Mouse (Mus musculus) intestine, embryonic 14.5 days (tissue): ENCODE results near the gene B230118H07Rik. TPM values are rescaled to one million over a fixed set of nuclear protein-coding genes. Genes with fewer than 3 reads are reported as not detected.

Experiments
- ATAC-seq: fragments of 200-750 bp; cut with Nextera tagmentation; replicated peaks from 2 replicates; pipeline ENCODE4 v1.8.0; 2017; ENCODE audit warnings: low read depth, moderate number of reproducible peaks, moderate TSS enrichment, moderate library complexity; ENCODE audit not compliant: low FRiP score, low TSS enrichment
- DNase-seq: peaks from one replicate; pipeline ENCODE4 v3.0.0-alpha.2; 2018; ENCODE audit warnings: low spot score
- H3K27ac ChIP-seq: fragments of 300-500 bp; sonication (generic); 2 replicates; pipeline ENCODE4 v1.5.1; 2014; ENCODE audit warnings: low read depth, mild to moderate bottlenecking, control low read depth
- H3K27me3 ChIP-seq: fragments of 300-500 bp; sonication (generic); replicated peaks from 2 replicates; pipeline ENCODE4 v1.6.1; 2014; ENCODE audit warnings: low read length, control low read depth; ENCODE audit not compliant: control insufficient read depth, insufficient read depth
- H3K36me3 ChIP-seq: fragments of 300-500 bp; sonication (generic); 2 replicates; pipeline ENCODE4 v1.6.1; 2014; ENCODE audit warnings: low read length, control low read depth; ENCODE audit not compliant: control insufficient read depth, insufficient read depth
- H3K4me1 ChIP-seq: fragments of 300-500 bp; sonication (generic); replicated peaks from 2 replicates; pipeline ENCODE4 v1.6.1; 2014; ENCODE audit warnings: low read length, control low read depth, mixed read lengths; ENCODE audit not compliant: control insufficient read depth, insufficient read depth
- H3K4me2 ChIP-seq: fragments of 300-500 bp; sonication (generic); 2 replicates; pipeline ENCODE4 v1.6.1; 2014; ENCODE audit warnings: low read length
- H3K4me3 ChIP-seq: fragments of 300-500 bp; sonication (generic); 2 replicates; pipeline ENCODE4 v1.5.1; 2014; ENCODE audit warnings: low read depth, low read length, control low read depth, mixed read lengths
- H3K9ac ChIP-seq: fragments of 300-500 bp; sonication (generic); 2 replicates; pipeline ENCODE4 v1.6.1; 2014; ENCODE audit warnings: mild to moderate bottlenecking, low read length
- H3K9me3 ChIP-seq: fragments of 300-500 bp; sonication (generic); 2 replicates; pipeline ENCODE4 v1.6.1; 2016; ENCODE audit warnings: low read length, control low read depth; ENCODE audit not compliant: control insufficient read depth
- WGBS: fragments of 180-500 bp; shearing (Covaris S2); extraction: QIAGEN DNeasy Blood & Tissue Kit; methylation state at CpG from one replicate; pipeline ENCODE4 v1.1.7; 2014; 5-methylcytosine and 5-hydroxymethylcytosine counted together
- polyA plus RNA-seq: library from polyadenylated mRNA; unstranded; fragments of >200 nt; fragmentation: Nextera tagmentation; extraction: Ambion mirVana; gene quantifications from 2 replicates; pipeline ENCODE4 v1.2.1, GENCODE M21; 2014

B230118H07Rik gene
- polyA plus RNA-seq, 1 experiment from 2014 or later: 52.3 TPM

- Histone ChIP-seq H3K4me1 (0 out of 2 replicates have a peak, but pooled peaks cover 2% of the 10 kb centered on the region), H3K9ac (no peak overlapping the region), H3K4me2 (no peak overlapping the region), H3K27ac (no peak overlapping the region), H3K36me3 (peaks cover 10% of the 10 kb centered on the region; the same call in 1 of the 2 replicates), H3K27me3 (no peaks in the 10 kb centered on the region), H3K4me3 (no peak overlapping the region), H3K9me3 (no peaks in the 10 kb centered on the region)
- WGBS: 80% methylated on average over 3 of the region's 3 CpGs
- no peak for DNase-seq
- ATAC-seq: no peak
These were observed 67.9 kb downstream of the B230118H07Rik start for GRCm38 (mm10) chr2:101581418-101581817.

- ATAC-seq (no peak), DNase-seq (no peak)
- Histone ChIP-seq H3K4me2 (no peak overlapping the region), H3K27me3 (no peaks in the 10 kb centered on the region), H3K4me1 (0 out of 2 replicates have a peak, but pooled peaks cover 3% of the 10 kb centered on the region), H3K9me3 (no peaks in the 10 kb centered on the region), H3K4me3 (no peak overlapping the region), H3K9ac (no peak overlapping the region), H3K27ac (no peak overlapping the region), H3K36me3 (peaks cover 10% of the 10 kb centered on the region; the same call in 1 of the 2 replicates)
- 79% methylated on average over 3 of the region's 3 CpGs for WGBS
These were observed 68.4 kb downstream of the B230118H07Rik start for GRCm38 (mm10) chr2:101580977-101581376.

GRCm38 (mm10) chr2:101580428-101580827 lies 68.9 kb downstream of the B230118H07Rik start:
- Histone ChIP-seq H3K4me2 (no peak overlapping the region), H3K36me3 (peaks cover 10% of the 10 kb centered on the region; the same call in 1 of the 2 replicates), H3K27me3 (no peaks in the 10 kb centered on the region), H3K4me1 (0 out of 2 replicates have a peak, but pooled peaks cover 3% of the 10 kb centered on the region), H3K27ac (no peak overlapping the region), H3K9ac (no peak overlapping the region), H3K4me3 (no peak overlapping the region), H3K9me3 (no peaks in the 10 kb centered on the region)
- WGBS: 82% methylated on average over 1 of the region's 1 CpGs
- DNase-seq: no peak
- ATAC-seq: no peak

DNA sequence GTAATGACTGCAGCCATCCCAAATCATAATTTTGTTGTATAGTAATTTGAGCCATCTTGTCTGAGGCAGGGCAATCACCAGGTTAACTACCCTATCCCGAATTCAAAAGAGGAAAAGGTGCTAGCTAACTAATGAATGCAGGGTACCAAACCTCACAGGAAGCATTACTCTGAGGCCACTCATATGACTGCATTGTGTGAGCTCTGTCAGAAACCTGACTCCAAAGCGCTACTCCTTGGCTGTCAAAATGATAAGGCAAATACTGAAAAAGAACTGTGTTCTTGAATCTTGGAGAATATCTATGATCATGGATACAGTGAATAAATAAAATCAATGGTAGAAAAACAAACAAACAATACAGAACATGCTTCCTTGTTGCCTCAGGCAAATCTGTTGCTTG lies 69.3 kb downstream of the B230118H07Rik start:
- Histone ChIP-seq H3K27ac (no peak overlapping the region), H3K27me3 (no peaks in the 10 kb centered on the region), H3K4me1 (0 out of 2 replicates have a peak, but pooled peaks cover 3% of the 10 kb centered on the region), H3K4me2 (no peak overlapping the region), H3K9me3 (no peaks in the 10 kb centered on the region), H3K4me3 (no peak overlapping the region), H3K9ac (no peak overlapping the region), H3K36me3 (peaks cover 9% of the 10 kb centered on the region; the same call in 1 of the 2 replicates)
- ATAC-seq (no peak), DNase-seq (no peak)
- 77% methylated on average over 2 of the region's 2 CpGs for WGBS

GRCm38 (mm10) chr2:101577243-101577642 lies 72.1 kb downstream of the B230118H07Rik start:
- ATAC-seq (no peak), DNase-seq (no peak)
- Histone ChIP-seq H3K27me3 (no peaks in the 10 kb centered on the region), H3K9me3 (no peaks in the 10 kb centered on the region), H3K4me3 (no peak overlapping the region), H3K27ac (no peak overlapping the region), H3K9ac (no peak overlapping the region), H3K4me2 (no peak overlapping the region), H3K4me1 (0 out of 2 replicates have a peak, but pooled peaks cover 3% of the 10 kb centered on the region), H3K36me3 (no peaks in the 10 kb centered on the region)
- WGBS: 79% methylated on average over 4 of the region's 4 CpGs

DNA sequence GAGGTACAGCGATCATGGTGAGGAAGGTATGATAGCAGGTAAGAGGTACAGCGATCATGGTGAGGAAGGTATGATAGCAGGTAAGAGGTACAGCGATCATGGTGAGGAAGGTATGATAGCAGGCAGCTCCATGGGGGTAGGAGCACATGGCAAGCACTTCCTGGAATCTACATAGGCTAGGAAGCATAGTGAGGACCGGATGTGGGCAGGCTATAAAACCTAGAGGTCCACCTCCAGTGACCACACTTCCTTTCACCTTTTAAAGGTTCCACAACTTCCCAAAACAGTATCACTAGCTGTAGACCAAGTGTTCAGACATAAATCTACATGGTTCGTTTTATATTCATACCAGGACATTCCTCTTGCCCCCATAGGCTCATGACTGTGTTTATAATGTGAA lies 80.1 kb downstream of the B230118H07Rik start:
- H3K9ac ChIP-seq: no peak overlapping the region
- no peaks in the 10 kb centered on the region for H3K9me3 ChIP-seq
- DNase-seq: no peak
- no peak overlapping the region for H3K4me3 ChIP-seq
- no peak overlapping the region for H3K4me2 ChIP-seq
- 81% methylated on average over 3 of the region's 5 CpGs for WGBS
- H3K27ac ChIP-seq: no peak overlapping the region
- no peak for ATAC-seq
- no peaks in the 10 kb centered on the region for H3K27me3 ChIP-seq
- no peaks in the 10 kb centered on the region for H3K4me1 ChIP-seq
- H3K36me3 ChIP-seq: no peaks in the 10 kb centered on the region

DNA sequence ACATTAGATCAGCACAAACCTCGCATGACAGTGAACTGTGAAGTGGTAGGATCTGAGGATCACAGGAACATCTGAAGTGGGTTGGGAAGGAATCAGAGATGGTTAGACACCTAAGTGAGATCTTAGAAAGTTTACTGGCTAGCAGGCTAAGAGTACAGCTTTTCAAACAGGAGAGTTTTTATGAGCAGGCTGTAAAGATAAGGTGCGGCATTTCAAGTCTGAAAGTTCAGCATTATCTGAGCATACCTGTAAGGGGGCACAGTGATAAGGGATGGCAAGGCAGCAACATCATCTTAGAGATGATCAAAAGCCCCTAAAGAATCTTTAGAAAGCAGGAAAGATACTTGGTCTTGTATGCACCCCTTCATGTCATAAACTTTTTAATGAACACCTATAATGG lies 81.8 kb downstream of the B230118H07Rik start:
- Histone ChIP-seq H3K27me3 (no peaks in the 10 kb centered on the region), H3K4me3 (no peak overlapping the region), H3K36me3 (no peaks in the 10 kb centered on the region), H3K27ac (no peak overlapping the region), H3K9ac (no peak overlapping the region), H3K4me1 (no peaks in the 10 kb centered on the region), H3K9me3 (no peaks in the 10 kb centered on the region), H3K4me2 (no peak overlapping the region)
- 56% methylated on average over 2 of the region's 2 CpGs for WGBS
- DNase-seq: no peak
- ATAC-seq: no peak

DNA sequence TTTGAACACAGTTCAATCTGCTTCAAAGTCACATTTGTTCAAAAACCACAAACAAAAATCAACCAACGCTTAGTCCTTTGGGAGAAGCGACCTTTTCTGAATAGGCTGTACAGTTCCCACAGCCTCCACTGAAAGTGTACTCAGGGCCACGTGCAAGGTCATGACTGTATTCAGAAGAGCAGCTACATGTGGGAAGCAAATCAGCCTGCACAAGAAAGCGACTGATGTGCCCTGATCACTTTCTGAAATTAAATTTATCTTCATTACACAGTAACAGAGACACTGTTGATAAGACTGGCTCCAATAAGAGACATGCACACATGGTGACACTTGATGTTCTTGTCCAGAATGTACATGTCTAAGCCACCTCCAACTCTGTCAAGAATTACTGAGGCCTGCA lies 85.6 kb downstream of the B230118H07Rik start:
- ATAC-seq (no peak), DNase-seq (no peak)
- Histone ChIP-seq H3K4me3 (no peak overlapping the region), H3K9me3 (no peaks in the 10 kb centered on the region), H3K4me1 (no peaks in the 10 kb centered on the region), H3K27me3 (no peaks in the 10 kb centered on the region), H3K9ac (no peak overlapping the region), H3K36me3 (no peaks in the 10 kb centered on the region), H3K27ac (no peak overlapping the region), H3K4me2 (no peak overlapping the region)
- WGBS: 76% methylated on average over 4 of the region's 4 CpGs

GRCm38 (mm10) chr2:101563206-101563605 lies 86.1 kb downstream of the B230118H07Rik start:
- Histone ChIP-seq H3K36me3 (no peaks in the 10 kb centered on the region), H3K4me3 (no peak overlapping the region), H3K27ac (no peak overlapping the region), H3K27me3 (no peaks in the 10 kb centered on the region), H3K9me3 (no peaks in the 10 kb centered on the region), H3K4me1 (no peaks in the 10 kb centered on the region), H3K9ac (no peak overlapping the region), H3K4me2 (no peak overlapping the region)
- no peak for ATAC-seq
- no peak for DNase-seq
- 79% methylated on average over 6 of the region's 6 CpGs for WGBS
